Mouse (Mus musculus) WW6 (cell line): ENCODE results near the gene Zfp37.
"Not testable (repeated sequence)": the region's sequence is repeated elsewhere in the genome, so short reads cannot be mapped to it uniquely, and the experiment has no call there.

Source experiments
- DNase-seq: peaks from one replicate; pipeline ENCODE4 v3.0.0-alpha.2; 2013; ENCODE audit warnings: low read depth, low spot score

Gene Zfp37

GRCm38 (mm10) chr4:62230769-62231168, at the start of gene Zfp37:
TSS of gene Zfp37 (minus strand) at chr4:62231047.
- no peak for DNase-seq

DNA sequence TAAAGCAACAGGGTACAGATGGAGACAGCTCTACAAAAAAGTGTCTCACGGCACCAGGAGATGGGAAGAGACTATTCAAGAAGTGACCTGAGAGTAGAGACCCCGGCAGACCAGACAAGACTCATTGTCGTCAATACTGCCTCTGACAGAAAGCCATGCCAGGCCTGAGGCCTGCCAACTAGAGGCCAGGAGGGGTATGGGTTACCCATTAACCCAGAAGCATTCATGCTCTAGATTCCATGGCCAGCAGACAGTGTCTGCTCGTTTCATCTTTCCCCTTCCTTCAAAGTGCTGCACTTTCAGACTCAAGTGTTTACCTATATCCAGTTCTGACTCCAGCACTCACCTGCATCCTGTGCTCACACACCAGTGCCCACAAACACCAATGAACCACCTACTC, 47.2 kb upstream of the Zfp37 start:
- no peak for DNase-seq

- DNase-seq: no peak
These were observed 46.4 kb upstream of the Zfp37 start for GRCm38 (mm10) chr4:62277222-62277621.

- DNase-seq: no peak
These were observed 45.8 kb upstream of the Zfp37 start for GRCm38 (mm10) chr4:62276642-62277041.

DNA sequence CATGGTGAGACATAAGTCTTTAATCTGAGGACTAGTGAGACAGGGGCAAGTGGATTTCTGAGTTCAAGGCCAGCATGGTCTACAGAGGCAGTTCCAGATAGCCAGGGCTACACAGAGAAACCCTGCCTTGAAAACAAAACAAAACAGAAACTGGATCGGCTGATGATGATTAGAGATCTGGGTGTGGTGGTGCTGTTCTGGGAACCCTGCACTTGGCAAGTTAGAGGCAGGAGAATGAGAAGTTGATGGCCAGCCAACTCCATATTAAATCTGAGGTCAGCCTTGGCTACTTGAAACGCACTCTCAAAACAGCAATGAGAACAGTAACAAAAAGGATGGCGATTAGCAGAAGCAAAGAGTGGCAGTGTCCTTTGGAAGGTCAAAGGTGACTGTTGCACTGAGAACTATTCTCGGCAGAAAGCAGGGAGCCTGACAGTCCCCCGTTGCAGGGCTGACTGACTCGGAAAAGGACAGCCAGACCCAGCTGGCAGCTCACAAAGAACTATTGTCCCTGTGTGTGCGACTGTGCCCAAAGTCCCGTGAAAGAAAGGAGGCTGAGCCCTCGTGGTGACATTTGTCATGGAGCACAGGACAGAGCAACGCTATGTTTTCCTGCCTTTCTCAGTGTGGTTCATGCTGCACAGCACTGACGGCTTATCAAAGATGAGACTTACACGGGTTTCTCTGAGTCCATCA, 44.1 kb upstream of the Zfp37 start:
- DNase-seq: no peak

- DNase-seq: no peak
These were observed 43.1 kb upstream of the Zfp37 start for GRCm38 (mm10) chr4:62273916-62274315.

- DNase-seq: no peak
These were observed 41.8 kb upstream of the Zfp37 start for GRCm38 (mm10) chr4:62272696-62273095.

GRCm38 (mm10) chr4:62267101-62267500, 36.3 kb upstream of the Zfp37 start:
- DNase-seq: no peak

DNA sequence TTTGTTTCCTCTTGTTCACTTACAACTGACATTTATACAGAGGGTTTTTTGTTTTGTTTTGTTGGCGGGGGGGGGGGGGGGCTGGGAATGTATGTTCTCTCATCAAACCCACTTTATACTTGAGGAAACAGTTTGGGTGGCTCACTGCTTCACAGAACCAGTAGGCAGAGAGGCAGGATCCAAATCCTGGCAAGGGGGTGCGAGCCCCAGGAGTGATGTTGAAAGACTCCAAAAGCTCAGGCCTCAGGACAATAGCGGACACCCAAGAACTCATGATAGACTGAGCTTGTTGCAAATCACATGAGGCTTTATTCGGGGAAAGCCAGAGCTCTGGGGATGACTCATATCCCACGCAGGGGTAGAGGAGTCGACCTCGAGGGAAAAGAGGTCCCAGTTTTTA, 35.2 kb upstream of the Zfp37 start:
- DNase-seq: not testable (repeated sequence)

DNA sequence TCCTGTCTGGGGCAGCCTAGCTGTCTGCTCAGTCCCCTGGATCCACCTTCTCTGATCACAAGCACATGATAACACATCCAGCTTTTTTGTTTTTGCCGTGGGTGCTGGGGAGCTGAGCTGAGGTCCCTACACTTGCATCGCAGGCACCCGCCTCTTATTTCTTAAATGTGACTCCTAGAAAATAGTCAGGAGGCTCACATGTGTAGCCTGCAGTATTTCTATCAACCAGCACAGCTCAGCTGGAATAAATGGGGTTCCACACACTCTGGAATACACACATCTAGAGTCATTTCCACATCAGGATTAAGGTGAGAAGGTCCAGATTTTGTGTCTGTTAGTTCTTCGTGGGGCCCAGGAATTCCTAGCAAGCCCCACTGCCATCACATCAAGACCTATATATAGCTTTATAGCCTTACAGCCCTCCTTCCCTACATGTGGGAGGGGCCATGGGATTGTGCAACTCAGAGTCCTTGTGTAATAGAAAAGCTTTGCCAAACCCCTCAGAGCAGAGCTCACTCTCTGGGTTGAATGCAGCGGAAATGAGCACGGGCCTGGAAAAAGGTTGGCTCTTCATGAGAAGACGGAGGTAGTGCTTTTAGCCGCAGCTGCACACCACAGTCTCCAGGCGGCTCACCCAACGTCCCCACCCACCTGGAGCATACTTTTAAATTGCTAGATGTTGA, 34.4 kb upstream of the Zfp37 start:
- no peak for DNase-seq

- no peak for DNase-seq
These were observed 32.4 kb upstream of the Zfp37 start for GRCm38 (mm10) chr4:62263133-62263844.

- DNase-seq: no peak
These were observed 31.4 kb upstream of the Zfp37 start, which contains the start of gene Slc31a2 for GRCm38 (mm10) chr4:62262276-62262675. TSS of gene Slc31a2 (plus strand) at chr4:62262562.

GRCm38 (mm10) chr4:62256931-62257330, 26.1 kb upstream of the Zfp37 start:
- no peak for DNase-seq

DNA sequence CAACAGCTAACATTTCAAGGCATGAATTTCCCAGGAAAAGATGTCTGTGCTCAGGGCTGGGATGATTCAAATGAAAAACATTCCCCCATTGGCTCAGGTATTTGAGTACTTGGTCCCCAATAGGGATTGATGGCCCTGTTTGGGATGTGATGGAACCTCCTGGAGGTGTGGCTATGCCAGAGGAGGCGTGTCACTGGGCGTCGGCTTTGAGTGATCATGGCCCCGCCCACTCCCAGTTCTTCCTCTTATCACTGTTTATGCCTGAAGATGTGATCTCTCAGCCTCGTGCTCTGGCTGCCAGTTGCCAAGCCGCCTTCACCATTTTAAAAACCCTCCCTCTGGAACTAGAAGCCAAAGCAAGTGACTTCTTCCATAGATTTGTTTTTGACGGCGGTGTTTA, 23.7 kb upstream of the Zfp37 start:
- no peak for DNase-seq

DNA sequence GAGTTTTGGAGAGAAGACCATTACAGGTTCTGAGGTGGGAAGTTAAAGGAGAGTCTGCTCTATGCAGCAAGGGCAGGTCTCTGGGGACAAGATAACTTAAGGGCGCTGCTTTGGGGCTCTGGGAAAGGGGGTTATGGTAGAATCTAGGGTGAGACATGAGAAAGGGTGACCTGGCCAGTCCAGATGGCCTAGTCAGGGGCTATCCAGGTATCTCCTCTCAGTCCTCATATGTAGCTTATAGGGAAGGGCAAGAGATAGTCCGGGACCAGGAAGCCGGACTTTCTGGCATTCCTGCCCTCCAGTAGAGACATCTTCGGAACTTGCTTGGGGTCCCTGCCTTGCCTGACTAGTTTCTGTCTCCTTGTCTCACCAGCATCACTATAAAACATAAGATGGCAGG, 20.9 kb upstream of the Zfp37 start:
- no peak for DNase-seq

GRCm38 (mm10) chr4:62250896-62251544, 20.2 kb upstream of the Zfp37 start:
- DNase-seq: no peak

DNA sequence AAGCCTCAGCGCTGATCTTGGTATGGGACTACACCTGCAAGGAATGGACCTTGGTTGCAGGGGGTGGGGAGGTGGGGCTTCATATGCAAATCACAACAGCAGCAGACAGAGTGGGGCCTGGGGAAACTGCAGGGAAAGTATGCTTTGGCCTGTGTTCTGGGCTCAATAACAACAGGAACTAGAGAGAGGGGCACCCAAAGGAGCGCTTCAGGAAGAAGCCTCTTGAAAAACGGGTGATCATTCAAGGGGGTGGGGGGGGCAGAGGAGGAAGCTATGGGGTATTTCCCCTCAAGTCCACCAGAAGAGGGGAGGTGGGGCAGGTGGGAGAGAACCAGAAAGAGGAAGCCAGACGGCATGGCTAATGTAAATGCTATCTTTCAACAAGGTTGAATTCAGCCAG, 17.5 kb upstream of the Zfp37 start:
- no peak for DNase-seq

DNA sequence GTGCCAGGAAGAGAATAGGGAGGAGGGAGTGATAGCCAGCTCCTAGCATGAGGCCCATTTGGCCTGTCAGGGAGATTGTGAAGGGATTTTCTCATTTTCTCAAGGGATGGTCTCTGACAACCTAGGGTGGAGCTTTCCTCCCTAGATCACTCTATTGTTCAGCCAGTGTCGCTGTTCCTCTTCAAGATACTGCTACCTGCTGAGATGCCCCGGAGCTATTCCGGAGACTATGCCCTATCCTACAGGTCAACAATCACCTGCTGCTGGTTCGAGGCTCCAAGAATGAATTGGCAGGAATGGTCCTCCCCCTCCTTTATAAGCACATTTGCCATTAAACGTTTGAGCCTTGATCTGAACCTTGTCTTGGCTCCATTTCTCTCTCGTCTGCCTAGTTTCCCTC, 9.7 kb upstream of the Zfp37 start:
- no peak for DNase-seq

DNA sequence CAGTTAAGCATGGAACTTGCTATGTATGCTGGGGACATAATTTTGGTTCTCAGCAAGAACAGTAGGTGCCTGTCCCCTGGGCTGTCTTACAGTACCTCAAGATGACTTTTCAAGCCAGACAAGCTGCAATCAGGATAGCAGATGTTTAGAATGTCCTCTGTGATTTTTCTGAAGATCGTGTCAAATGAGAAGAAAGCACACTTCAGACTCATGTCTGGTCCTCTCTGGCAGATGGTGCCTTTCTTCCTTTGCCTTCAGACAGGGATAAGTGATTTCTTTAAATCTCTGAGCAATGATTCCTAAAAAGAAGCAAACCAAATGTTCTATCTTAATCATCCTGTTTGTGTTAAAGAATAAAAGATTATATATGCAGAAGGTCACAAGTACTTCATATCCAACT, 694 bp downstream of the Zfp37 start:
- DNase-seq: no peak

DNA sequence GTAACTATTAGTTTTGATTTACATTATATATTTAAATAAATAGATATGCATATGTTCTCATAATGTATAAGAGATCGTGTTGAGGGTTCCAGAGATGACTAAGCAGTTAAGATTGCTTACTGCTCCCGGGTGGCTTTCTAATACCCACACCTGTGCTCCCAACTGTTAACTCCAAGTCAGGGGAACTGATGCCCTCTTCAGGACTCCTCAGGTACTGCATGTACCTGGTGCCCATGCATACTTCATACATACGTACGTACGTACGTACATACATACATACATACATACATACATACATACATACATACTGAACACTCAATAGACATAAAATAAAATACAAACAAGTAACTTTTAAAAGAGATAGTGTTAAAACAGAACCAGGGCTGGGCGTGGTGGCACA, 1.4 kb downstream of the Zfp37 start:
- DNase-seq: no peak

GRCm38 (mm10) chr4:62228391-62228790, 2.5 kb downstream of the Zfp37 start:
- DNase-seq: no peak

GRCm38 (mm10) chr4:62213490-62213889, 17.4 kb downstream of the Zfp37 start:
- no peak for DNase-seq
